Mouse (Mus musculus) layer of hippocampus, postnatal 10 days (tissue): ENCODE data around the gene Sh3rf3. TPM values are rescaled to one million over a fixed set of nuclear protein-coding genes. Genes with fewer than 3 reads are reported as not detected.
A peak's percentile ranks its signal among the peaks of the same experiment; 100 is the strongest.

ENCODE experiments used
- DNase-seq, 2 experiments: peaks; one replicate each; pipeline ENCODE4 v3.0.0; 2021; ENCODE audit warnings: low spot score in 2 of 2
- total RNA-seq, 2 experiments: library from RNA; stranded (reverse); gene quantifications; 2 replicates each; pipeline ENCODE4 v1.2.3; 2021

Sh3rf3 gene
- total RNA-seq, 2 experiments from 2014 or later, result 47.8 to 50.1 TPM

DNA sequence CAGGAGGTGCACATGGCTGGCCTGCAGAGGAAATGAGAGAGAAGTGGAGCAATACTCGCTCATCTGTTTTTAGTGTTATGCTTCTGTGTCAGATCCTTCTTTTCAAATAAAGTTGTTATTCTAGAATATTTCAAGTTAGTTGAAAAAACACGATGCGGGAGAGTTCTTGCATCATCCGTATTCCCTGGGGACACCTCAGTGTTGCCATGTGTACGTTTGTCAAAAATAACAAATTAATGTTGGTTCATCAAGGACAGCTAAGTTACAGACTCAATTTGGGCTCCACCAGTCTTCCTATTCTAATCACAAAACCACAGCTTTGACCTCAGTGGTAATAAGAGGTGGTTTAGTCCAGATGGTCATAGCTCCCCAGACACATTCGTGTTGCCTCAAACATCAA lies 35.4 kb downstream of the Sh3rf3 start:
- no peak for DNase-seq

- DNase-seq, result no peak
Observed at GRCm38 (mm10) chr10:58854548-58855198, 41.5 kb downstream of the Sh3rf3 start.

GRCm38 (mm10) chr10:58855199-58855751 lies 42.1 kb downstream of the Sh3rf3 start:
- DNase-seq, result no peak

- DNase-seq, result no peak
Observed at GRCm38 (mm10) chr10:58855814-58856213, 42.7 kb downstream of the Sh3rf3 start.

DNA sequence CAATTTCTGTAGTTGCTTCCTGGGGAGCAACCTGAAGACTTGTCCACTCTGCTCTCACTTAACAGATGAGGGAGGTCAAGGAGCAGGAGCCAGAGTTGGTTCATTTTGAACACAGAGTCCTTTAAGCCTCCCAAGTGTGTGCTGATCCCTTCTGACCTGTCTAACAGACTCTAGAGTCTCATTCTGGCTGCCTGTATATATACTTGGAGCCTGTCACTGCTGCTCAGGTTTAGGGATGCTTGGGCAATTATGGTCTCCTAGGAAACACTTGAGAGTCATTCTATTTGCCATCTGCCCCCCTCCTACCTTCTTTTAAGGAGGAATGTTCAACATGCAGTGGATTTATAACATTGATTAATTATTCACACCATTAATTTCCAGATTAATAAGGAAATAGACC lies 43.6 kb downstream of the Sh3rf3 start:
- DNase-seq, result no peak

DNA sequence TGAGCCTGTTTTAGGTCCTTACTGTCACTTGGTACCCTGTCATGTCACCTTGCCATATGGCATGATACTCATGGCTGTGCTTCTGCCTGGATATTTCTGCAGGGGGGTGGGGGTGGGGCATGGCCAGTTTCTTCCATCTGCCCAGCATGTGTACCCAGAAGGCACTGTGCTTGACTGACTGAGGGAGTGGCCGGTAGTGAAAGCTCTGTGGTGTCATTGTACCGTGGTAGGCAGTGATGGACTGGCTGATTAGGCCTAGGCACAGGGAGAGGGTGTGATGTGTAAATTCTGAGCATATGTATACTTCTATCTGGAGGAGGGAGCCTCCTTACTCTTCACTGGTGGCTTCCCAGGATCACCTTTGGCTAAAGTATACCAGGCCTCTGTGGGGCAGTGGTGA lies 51.6 kb downstream of the Sh3rf3 start:
- no peak for DNase-seq

DNA sequence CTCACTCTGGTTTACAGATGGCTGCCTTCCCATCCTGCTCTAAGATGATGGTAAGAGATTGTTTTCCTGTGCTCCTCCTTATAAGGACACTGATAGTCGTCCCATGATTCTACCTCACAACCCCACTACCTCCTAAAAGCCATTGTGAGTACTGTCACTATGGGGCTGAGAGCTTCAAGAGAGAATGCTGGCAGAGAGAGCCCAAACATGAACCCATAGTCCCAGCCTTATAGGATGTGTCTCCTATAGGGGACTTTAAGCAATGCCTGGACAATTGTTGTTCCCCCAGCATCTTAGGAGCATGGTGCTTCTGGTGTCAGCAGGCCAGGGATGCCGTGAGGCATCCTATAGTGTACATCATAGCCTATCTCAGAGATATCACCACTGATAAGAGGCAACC lies 54.4 kb downstream of the Sh3rf3 start:
- DNase-seq, result no peak

DNA sequence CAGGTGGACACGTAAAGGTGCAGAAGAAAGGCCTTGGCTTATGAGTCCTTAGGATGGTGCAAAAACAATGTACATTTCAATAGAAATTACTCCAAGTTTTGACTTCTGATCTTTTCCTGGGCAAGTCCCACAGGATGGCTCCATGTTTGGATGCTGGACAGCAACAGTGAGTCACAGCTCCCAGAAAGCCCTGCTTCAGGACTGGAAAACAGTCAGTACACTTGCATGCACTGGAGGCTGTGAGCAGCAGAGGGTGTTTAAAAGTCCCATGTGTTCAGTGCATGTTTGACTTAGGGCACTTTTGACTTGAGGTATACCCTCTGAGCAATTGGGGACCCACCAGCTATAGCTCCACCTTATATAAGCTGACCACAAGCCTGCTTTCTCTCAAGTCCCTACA lies 56.7 kb downstream of the Sh3rf3 start:
- DNase-seq, result no peak

DNA sequence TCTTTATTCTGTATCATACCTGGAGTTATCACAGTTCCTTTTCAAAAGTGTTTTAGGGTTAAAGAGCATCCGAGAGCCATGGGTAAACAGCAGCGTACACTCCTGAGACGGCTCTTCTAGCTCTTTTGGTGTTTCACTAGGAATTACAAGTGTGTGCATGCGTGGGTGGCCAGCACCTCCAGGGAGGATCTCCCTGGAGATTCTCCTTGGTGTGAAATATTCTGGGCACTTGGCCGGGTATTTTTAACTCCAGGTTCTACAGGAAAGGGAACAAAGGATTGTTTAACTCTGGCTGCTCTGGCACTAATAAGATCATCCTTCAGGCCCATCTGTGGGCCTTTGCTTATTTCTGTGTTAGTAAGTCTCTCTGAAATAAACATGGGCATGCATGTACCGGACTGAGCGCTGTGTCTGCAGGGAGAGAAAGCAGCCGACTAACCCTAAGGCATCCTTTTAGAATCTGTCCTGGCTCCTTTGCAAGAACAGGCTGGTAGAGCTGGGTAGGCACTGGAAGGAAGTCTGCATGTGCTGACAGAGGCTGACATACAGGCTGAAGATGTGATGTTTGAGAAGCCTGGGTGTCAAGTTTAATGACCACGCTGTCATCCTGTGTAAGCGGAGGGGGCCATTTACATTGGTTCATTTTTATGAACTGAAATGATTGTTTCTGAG lies 58.1 kb downstream of the Sh3rf3 start:
- DNase-seq, result peak in 1 of 2 experiments; percentile 22

DNA sequence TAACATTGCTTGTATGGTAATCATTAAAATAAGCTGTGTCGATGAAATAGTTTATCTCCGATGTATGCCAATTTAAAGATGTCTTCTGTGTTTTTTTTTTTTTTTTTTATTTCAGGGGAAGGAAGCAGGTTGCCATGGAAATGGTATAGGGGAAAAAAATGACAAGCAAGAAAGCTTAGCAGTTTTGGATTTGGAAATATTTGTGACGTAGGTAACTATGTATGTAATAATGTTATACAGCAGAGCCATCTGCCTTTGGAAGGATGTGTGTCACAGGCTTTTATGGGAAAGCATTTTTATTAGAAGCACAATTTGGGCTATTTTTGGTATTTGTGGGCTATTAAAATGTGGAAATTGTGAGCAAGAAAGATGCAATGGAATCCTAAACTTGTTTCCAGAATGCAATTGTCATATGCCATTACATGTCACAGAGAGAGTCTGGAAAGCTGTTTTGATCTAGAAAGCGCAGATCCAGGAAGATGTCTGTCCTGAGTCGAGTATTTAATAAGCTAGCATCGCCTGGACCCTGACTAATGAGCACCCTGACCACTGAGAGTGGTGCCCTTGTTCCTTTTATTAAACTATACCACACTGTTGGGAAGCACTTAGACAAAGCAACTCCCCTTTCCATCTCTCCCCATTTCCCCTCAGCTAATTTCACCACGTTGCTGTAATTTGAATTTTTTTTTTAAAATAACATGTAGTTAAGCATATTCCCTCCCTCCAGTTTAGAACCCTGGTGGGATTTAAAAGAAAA lies 58.8 kb downstream of the Sh3rf3 start:
- DNase-seq, result no peak

DNA sequence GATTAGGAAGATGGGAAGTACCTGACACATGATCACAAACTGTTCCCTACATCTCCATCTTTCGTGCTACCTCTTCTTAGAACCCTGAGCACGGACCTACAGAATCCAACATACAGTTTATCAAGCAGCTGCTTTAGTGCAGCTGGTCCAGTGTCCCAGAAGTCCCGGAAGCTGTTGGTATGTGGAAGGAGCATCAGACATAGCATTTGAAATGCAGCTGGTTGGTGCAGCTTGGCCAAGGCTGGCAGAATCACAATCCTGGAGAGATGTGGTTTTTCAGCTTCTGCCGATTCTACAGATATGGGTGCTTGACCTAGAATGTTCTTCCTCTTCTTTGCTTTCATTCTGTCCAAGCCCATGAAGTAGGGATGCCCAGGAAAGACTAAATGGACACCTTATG lies 64.7 kb downstream of the Sh3rf3 start:
- no peak for DNase-seq

- no peak for DNase-seq
Observed at GRCm38 (mm10) chr10:58878636-58879035, 65.5 kb downstream of the Sh3rf3 start.

DNA sequence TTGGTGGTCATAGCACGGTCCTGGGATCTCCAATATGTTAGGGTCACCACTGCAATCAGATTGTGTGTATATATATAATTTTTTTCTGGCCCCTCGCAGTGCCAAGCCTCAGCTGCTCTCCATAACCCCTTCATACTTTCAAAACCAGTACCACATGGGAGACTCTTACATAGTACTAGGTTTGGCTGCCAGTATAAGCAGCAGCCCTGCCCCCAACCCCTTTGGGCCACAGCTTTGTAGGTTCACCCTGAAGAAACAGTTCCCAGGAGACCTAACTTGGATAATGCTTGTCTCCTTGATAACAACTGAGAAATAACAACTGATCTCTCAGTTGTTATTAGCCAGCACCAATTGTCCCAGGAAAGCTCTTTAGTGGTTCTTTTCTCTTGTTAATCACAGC lies 69.6 kb downstream of the Sh3rf3 start:
- no peak for DNase-seq

- no peak for DNase-seq
Observed at GRCm38 (mm10) chr10:58885351-58885750, 72.2 kb downstream of the Sh3rf3 start.

DNA sequence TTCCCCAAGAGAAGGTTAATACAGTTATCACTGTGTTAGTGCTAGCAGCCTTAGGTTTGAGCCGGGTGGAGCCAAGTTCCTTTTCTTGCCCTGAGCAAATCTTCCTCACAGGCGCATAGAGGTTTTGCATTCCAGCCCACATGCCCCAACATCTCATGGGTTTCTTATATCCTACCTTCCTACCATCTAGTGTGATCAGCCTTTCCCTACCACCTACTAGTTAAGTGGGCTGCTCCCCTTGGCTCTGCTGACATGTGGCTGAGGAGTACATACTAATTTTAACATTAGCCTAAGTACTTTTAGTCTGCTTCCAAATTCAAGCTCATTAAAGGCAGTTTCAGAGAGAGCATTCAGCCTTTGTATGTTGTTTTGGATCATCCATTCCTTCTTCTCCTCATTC lies 72.7 kb downstream of the Sh3rf3 start:
- DNase-seq, result no peak

GRCm38 (mm10) chr10:58890671-58891439 lies 77.7 kb downstream of the Sh3rf3 start:
- no peak for DNase-seq

DNA sequence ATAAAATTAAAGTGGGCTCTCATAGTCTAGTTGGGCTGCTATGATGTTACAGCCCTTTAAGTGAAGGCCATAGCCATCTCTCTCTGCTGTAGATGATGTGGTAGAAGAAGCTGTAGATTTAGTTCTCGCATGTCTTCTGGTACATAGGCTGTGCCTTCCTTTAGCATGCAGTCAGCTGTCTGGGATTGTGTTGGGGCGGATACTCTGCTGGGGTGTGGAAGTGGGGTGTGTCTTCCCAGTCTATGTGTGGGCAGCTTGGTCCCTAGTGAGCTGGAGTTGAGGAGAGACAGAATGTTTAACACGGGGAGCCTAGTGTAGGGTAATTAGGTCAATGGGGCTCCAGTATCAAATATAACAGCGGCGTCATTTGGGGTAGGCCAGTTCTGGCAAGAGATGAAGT lies 82.3 kb downstream of the Sh3rf3 start:
- DNase-seq, result no peak

- DNase-seq, result no peak
Observed at GRCm38 (mm10) chr10:58897009-58897543, 83.9 kb downstream of the Sh3rf3 start.

DNA sequence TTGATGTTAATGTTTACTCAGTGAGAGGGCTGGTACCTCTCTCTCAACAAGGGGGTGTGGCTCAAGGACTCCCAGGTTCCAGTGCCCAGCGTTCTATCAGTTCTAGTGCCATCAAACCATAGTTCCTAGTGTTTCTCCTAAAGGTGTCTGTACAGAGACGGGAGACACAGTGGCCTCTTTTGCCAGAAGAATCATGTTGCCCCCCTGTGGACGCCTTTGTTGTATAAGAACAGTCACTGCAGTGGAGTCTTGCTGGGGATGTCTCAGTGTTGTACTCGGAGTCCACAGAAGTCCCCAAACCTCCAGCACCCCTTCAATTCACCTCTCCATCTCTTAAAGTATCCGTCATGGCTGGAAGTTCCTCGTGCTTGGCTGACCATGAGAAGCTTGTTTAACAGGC lies 92.1 kb downstream of the Sh3rf3 start:
- no peak for DNase-seq

- no peak for DNase-seq
Observed at GRCm38 (mm10) chr10:58907001-58907443, 93.9 kb downstream of the Sh3rf3 start.

GRCm38 (mm10) chr10:58908451-58908850 lies 95.3 kb downstream of the Sh3rf3 start:
- no peak for DNase-seq
